Comparison of ENCODE assay signal across 9 mouse cellular contexts in genomic region chr14:24550763-24551471, GRCm38 (mm10).
DNase-seq lines count a peak whose midpoint lies in the region; TF ChIP-seq lines count a peak whose summit lies in the region.
"Had no signal": no experiment of that assay in that cellular context is flagged by ENCODE, and none has a peak within 500 bp of the region (broad histone marks: within the 10 kb centered on the region; RNA-seq: fewer than 3 reads in every experiment).

No protein-coding gene starts in this region.

- no peaks in the 10 kb centered on the region for H3K27me3 ChIP-seq in kidney, adult 2 months (replicated peaks; ENCODE audit: control insufficient read depth, insufficient read depth, low read length)

- H3K4me3 ChIP-seq in kidney, adult 2 months (ENCODE audit: insufficient read depth, low read depth, low read length), result no peak overlapping the region

- H3K4me1 ChIP-seq in kidney, adult 2 months (ENCODE audit: control insufficient read depth, insufficient read depth, low read length), result no peaks in the 10 kb centered on the region

- 54% methylated on average over 7 of the region's 7 CpGs for WGBS in kidney, adult 2 months

- TF ChIP-seq POLR2A in kidney, adult 2 months (IDR thresholded peaks at IDR 0.05; ENCODE audit: low read depth, low read length), result no peak

- H3K36me3 ChIP-seq in kidney, adult 2 months (ENCODE audit: control insufficient read depth, insufficient read depth, low read length), result no peaks in the 10 kb centered on the region

- no peak overlapping the region for H3K27ac ChIP-seq in kidney, adult 2 months (ENCODE audit: insufficient read depth, low read depth, low read length)

- peak; percentile 79 to 84 for DNase-seq in cerebellum, postnatal 10 days
- no peak for DNase-seq in cerebellum, postnatal 4 days (ENCODE audit: low spot score in 2 of 2)
- peak; percentile 50 to 73 for DNase-seq in frontal cortex, postnatal 10 days (ENCODE audit: low spot score in 2 of 2)
- peak; percentile 62 to 73 for DNase-seq in left cerebral cortex, postnatal 10 days (ENCODE audit: extremely low spot score in 1 of 2, low spot score in 2 of 2)
- DNase-seq in retina, postnatal 7 days (ENCODE audit: low read depth, low spot score), result peak; percentile 23
- DNase-seq in kidney, adult 2 months, result no peak
- no peak for DNase-seq in spleen, postnatal 10 days (ENCODE audit: low spot score in 2 of 2)
- DNase-seq in ovary, postnatal 14 days (ENCODE audit: low spot score), result no peak
- DNase-seq: gastrocnemius, postnatal 10 days had no signal

- no peak for TF ChIP-seq CTCF in kidney, adult 2 months (conservative IDR thresholded peaks at IDR 0.05; ENCODE audit: insufficient read depth, insufficient read length, low read depth, low read length)

- intact Hi-C loops in left cerebral cortex, postnatal 10 days (cut with DNase I), result no loop called here

Comparison
In these comparisons a context has a peak if more than half of its experiments do, and no peak if none do; other contexts are left out.
1. DNase-seq: peak in cerebellum, postnatal 10 days (2 of 2), frontal cortex, postnatal 10 days (2 of 2), left cerebral cortex, postnatal 10 days (2 of 2) and retina, postnatal 7 days (single experiment); none in cerebellum, postnatal 4 days (0 of 2), kidney, adult 2 months (single experiment), spleen, postnatal 10 days (0 of 2) and ovary, postnatal 14 days (single experiment).